Mouse (Mus musculus) kidney, adult 2 months (tissue): Measurements from ENCODE around the gene Atxn7l3.

Experiments used
- CTCF ChIP-seq: fragments of 200-500 bp; conservative IDR thresholded peaks from 2 replicates; pipeline ENCODE4 v1.5.1; 2011; ENCODE audit warnings: low read depth, mild to moderate bottlenecking, control low read depth, low read length, moderate library complexity, mixed read lengths; ENCODE audit not compliant: insufficient read depth, insufficient read length
- POLR2A ChIP-seq: fragments of 200-500 bp; IDR thresholded peaks from one replicate; pipeline ENCODE4 v1.6.1; 2011; ENCODE audit warnings: low read depth, low read length, control low read depth

DNA sequence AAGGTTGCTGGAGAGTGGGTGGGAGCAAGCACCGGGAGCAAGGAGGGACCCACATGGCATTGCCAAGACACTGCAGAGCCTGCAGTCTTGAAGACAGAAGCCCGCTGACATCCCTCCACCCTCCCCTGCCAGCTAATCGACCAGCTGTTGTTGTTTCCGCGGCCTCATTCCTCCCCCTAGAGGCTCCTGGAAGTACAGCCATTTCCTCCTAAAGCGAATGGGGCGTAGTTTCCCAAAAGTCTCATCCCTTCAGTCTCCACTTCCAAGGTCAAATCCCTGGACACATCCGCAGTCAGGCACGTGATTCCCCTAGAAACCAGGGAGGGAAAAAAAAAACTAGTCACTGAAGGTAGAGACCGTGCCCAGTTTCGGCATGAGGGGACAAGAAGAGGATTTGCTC lies 29.0 kb downstream of the Atxn7l3 start:
- peak; percentile 84 for TF ChIP-seq CTCF
- no peak for TF ChIP-seq POLR2A
